Mouse (Mus musculus) midbrain, embryonic 15.5 days (tissue): ENCODE results near the gene Disp3. TPM values are rescaled to one million over a fixed set of nuclear protein-coding genes. Genes with fewer than 3 reads are reported as not detected.

Experiments used
- ATAC-seq: fragments of 200-750 bp; cut with Nextera tagmentation; replicated peaks from 2 replicates; pipeline ENCODE4 v1.8.0; 2017; ENCODE audit warnings: moderate TSS enrichment
- H3K27ac ChIP-seq: fragments of 300-500 bp; sonication (generic); 2 replicates; pipeline ENCODE4 v1.5.1; 2015; ENCODE audit warnings: mild to moderate bottlenecking, inconsistent platforms
- H3K27me3 ChIP-seq: fragments of 300-500 bp; sonication (generic); replicated peaks from 2 replicates; pipeline ENCODE4 v1.6.1; 2015; ENCODE audit warnings: inconsistent platforms
- H3K36me3 ChIP-seq: fragments of 300-500 bp; sonication (generic); replicated peaks from 2 replicates; pipeline ENCODE4 v1.6.1; 2015; ENCODE audit warnings: inconsistent platforms
- H3K4me1 ChIP-seq: fragments of 300-500 bp; sonication (generic); 2 replicates; pipeline ENCODE4 v1.6.1; 2015; ENCODE audit warnings: inconsistent platforms
- H3K4me2 ChIP-seq: fragments of 300-500 bp; sonication (generic); 2 replicates; pipeline ENCODE4 v1.6.1; 2015; ENCODE audit warnings: inconsistent platforms, mild to moderate bottlenecking, moderate library complexity
- H3K4me3 ChIP-seq: fragments of 300-500 bp; sonication (generic); 2 replicates; pipeline ENCODE4 v1.5.1; 2015; ENCODE audit warnings: mild to moderate bottlenecking, inconsistent platforms
- H3K9ac ChIP-seq: fragments of 300-500 bp; sonication (generic); 2 replicates; pipeline ENCODE4 v1.6.1; 2015; ENCODE audit warnings: mild to moderate bottlenecking, inconsistent platforms
- H3K9me3 ChIP-seq: fragments of 300-500 bp; sonication (generic); 2 replicates; pipeline ENCODE4 v1.6.1; 2016; ENCODE audit warnings: inconsistent platforms
- WGBS: fragments of 180-500 bp; shearing (Covaris S2); methylation state at CpG from one replicate; pipeline ENCODE4 v1.1.7; 2015; ENCODE audit warnings: mixed read lengths; 5-methylcytosine and 5-hydroxymethylcytosine counted together
- polyA plus RNA-seq: library from polyadenylated mRNA; unstranded; fragments of >200 nt; fragmentation: Nextera tagmentation; extraction: Ambion mirVana; gene quantifications from 2 replicates; pipeline ENCODE4 v1.2.1, GENCODE M21; 2015

Disp3 gene
- polyA plus RNA-seq, 1 experiment from 2014 or later: 13.6 TPM

DNA sequence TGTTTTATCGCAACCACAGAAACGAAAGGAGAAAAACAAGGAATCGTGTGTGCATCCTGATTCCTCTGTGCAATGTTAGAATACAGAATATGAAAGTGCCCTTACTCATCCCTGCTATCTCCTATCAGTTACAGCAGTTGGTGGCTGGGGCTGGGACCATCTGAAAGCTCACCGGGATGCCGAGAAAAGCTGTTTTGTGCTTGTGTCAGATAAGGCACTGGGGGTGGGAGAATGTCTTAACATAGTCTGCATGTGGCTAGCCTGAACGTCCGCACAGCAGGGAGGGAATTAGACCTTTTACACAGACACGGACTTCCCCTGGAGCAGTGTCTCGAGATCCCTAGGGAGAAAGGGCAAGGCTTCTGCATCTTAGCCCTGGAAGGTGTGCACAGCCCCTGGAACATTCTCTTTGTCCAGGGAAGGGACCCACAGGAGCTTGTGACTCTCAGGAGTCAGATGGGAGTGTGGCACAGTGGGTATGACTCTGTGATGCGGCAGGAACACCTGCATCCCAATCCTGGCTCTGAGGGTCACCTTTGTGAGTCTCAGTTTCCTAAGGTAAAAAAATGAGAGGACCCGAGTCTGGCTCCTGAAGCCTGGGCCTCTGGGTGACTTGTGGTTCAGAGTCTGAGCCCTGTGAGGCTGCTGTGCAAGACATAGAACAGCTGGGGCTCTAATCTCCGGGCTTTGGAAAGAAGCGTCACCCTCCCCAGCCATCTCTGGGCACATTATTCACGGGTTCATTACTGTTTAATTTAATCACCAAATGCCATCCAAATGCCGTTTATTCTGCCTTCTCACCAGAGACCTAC, 83.5 kb downstream of the Disp3 start:
- no peaks in the 10 kb centered on the region; the same call in 1 of the 2 replicates for H3K27me3 ChIP-seq
- WGBS: 37% methylated on average over 15 of the region's 15 CpGs
- no peak overlapping the region for H3K9ac ChIP-seq
- H3K36me3 ChIP-seq: no peaks in the 10 kb centered on the region
- peaks cover 10% of the 10 kb centered on the region; the same call in 1 of the 2 replicates for H3K4me1 ChIP-seq
- no peak overlapping the region for H3K4me2 ChIP-seq
- H3K27ac ChIP-seq: peak overlapping the region; percentile 24; the same call in 1 of the 2 replicates
- no peak; the same call in 1 of the 2 replicates for ATAC-seq
- H3K9me3 ChIP-seq: no peaks in the 10 kb centered on the region
- no peak overlapping the region for H3K4me3 ChIP-seq

DNA sequence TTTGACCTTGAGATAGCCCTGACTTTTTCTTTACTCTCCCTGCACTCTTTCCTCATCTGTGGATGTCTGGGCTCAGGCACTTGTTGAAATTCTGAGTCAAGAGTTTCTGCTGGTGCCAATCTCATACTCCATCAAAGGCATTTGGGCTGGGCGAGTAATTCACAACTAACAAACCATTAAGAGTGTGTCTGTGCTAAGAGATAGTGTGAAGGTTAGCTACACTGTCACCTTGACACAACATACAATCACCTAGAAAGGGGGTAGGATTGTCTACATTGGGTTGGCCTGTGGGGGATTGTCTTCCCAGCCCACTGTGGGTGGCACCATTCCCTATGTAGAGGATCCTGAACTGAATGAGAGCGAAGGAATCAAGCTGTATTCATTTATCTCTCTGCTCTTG, 84.2 kb downstream of the Disp3 start:
- 96% methylated on average over 2 of the region's 2 CpGs for WGBS

DNA sequence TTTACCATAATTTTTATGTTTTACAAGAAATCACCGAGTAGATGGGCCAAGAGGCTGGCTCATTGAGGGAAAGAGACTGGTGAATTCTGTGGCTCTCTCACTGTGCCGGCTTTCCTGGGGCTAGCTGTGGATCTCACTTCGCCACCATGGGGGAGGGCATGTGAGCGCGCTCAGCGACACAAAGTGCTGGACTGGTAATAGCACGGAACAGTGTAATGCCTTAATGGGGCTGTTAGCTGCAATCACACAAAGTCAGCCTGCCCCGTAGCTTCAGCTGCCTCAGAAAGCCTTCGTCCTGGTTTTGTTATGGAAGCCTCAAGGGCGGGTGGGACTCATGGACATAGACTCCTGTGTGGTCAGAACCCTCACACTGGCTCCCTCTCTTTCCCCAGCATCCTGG, 89.0 kb downstream of the Disp3 start:
- no peaks in the 10 kb centered on the region for H3K9me3 ChIP-seq
- H3K36me3 ChIP-seq: no peaks in the 10 kb centered on the region
- no peaks in the 10 kb centered on the region; the same call in 1 of the 2 replicates for H3K27me3 ChIP-seq
- no peak overlapping the region for H3K4me3 ChIP-seq
- WGBS: 29% methylated on average over 10 of the region's 10 CpGs
- H3K27ac ChIP-seq: no peak overlapping the region
- no peak overlapping the region for H3K4me2 ChIP-seq
- no peak for ATAC-seq
- no peak overlapping the region for H3K9ac ChIP-seq
- H3K4me1 ChIP-seq: peaks cover 6% of the 10 kb centered on the region

More for the DNA sequence above, 84.2 kb downstream of the Disp3 start:
- Histone ChIP-seq H3K4me2 (no peak overlapping the region), H3K9ac (no peak overlapping the region), H3K27ac (no peak overlapping the region), H3K36me3 (no peaks in the 10 kb centered on the region), H3K4me3 (no peak overlapping the region), H3K9me3 (no peaks in the 10 kb centered on the region), H3K27me3 (no peaks in the 10 kb centered on the region; the same call in 1 of the 2 replicates), H3K4me1 (peaks cover 13% of the 10 kb centered on the region)
- ATAC-seq: no peak

DNA sequence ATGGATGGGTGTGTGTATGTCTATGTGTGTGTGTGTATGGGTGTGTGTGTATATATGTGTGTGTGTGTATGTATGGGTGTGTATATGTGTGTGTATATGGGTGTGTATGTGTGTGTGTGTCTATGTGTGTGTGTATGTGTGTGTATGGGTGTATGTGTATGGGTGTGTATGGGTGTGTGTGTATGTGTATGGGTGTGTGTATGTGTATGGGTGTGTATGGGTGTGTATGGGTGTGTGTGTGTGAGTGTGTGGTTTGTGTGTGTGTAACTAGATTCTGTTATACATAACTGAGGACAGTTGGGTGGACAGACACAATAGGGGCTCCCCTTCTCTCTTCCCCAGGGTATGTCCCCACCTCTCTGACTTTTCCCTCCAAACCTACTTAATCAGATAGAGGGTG, 93.4 kb downstream of the Disp3 start:
- no peak for ATAC-seq

DNA sequence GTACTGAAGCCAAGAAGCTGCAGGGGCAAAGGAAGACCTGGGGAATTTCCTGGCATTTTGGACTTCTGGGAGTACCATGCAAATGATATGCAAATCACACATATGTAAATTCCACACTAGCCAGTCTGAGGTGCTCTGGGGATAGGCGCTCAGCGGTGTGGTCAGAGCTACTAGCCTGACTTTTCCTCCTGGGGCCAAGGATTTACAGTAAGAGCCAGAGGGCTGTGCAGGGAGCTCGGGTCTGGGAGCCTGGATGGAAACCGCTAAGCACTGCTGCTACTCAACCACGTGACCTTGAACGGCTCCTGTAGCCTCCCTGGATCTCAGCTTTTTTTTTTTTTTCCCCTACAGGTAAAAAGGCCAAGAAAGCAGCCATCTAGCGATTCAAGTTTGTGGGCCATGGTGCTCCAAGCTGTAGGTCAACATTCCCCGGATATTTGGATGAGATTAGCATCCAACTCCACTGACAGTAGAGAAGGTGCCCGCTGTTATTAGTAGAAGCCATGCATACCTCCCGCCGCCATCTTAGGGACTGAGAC, 95.0 kb downstream of the Disp3 start:
- WGBS: 30% methylated on average over 11 of the region's 11 CpGs
- H3K4me2 ChIP-seq: peak overlapping the region; percentile 24; the same call in 1 of the 2 replicates
- H3K9ac ChIP-seq: no peak overlapping the region
- ATAC-seq: no peak
- H3K4me3 ChIP-seq: no peak overlapping the region
- H3K4me1 ChIP-seq: peaks cover 18% of the 10 kb centered on the region
- no peaks in the 10 kb centered on the region for H3K36me3 ChIP-seq
- no peaks in the 10 kb centered on the region for H3K9me3 ChIP-seq
- H3K27ac ChIP-seq: peak overlapping the region; percentile 32
- no peaks in the 10 kb centered on the region for H3K27me3 ChIP-seq

More for the DNA sequence above, 93.4 kb downstream of the Disp3 start:
- Histone ChIP-seq H3K9me3 (no peaks in the 10 kb centered on the region), H3K4me3 (no peak overlapping the region), H3K4me1 (peaks cover 24% of the 10 kb centered on the region), H3K27me3 (no peaks in the 10 kb centered on the region), H3K9ac (no peak overlapping the region), H3K4me2 (no peak overlapping the region), H3K27ac (no peak overlapping the region), H3K36me3 (no peaks in the 10 kb centered on the region)

Other genes with a start within 250 kb of the Disp3 start
- gene Clcn6, start 249.1 kb downstream of the Disp3 start, polyA plus RNA-seq: 36.2 and 38.0 TPM in 2 replicates
- 23.2 and 24.8 TPM in 2 replicates for gene Mthfr, start 248.9 kb downstream of the Disp3 start, polyA plus RNA-seq
- 5.5 and 6.4 TPM in 2 replicates for gene Agtrap, start 199.9 kb downstream of the Disp3 start, polyA plus RNA-seq
- 99.2 and 112 TPM in 2 replicates for gene Mad2l2, start 157.6 kb downstream of the Disp3 start, polyA plus RNA-seq
- gene Draxin, start 157.3 kb downstream of the Disp3 start, polyA plus RNA-seq: 15.1 and 15.7 TPM in 2 replicates
- 21.6 and 21.7 TPM in 2 replicates for gene Fbxo6, start 135.8 kb downstream of the Disp3 start, polyA plus RNA-seq
- gene Fbxo44, start 127.5 kb downstream of the Disp3 start, polyA plus RNA-seq: 93.3 and 97.6 TPM in 2 replicates
- 5.9 and 6.2 TPM in 2 replicates for gene Fbxo2, start 127.3 kb downstream of the Disp3 start, polyA plus RNA-seq
- 22.1 and 23.3 TPM in 2 replicates for gene Ubiad1, start 156.8 kb upstream of the Disp3 start, polyA plus RNA-seq
- 22.8 and 23.8 TPM in 2 replicates for gene Mtor, start 160.6 kb upstream of the Disp3 start, polyA plus RNA-seq
- 0.36 and 0.45 TPM in 2 replicates for gene Angptl7, start 212.5 kb upstream of the Disp3 start, polyA plus RNA-seq